ENCODE assay signal across 27 mouse cellular contexts in genomic region chr7:37681335-37681734, GRCm38 (mm10).
DNase-seq lines count a peak whose midpoint lies in the region; ATAC-seq and TF ChIP-seq lines count a peak whose summit lies in the region.
"Had no signal": no experiment of that assay in that cellular context is flagged by ENCODE, and none has a peak within 500 bp of the region (broad histone marks: within the 10 kb centered on the region; RNA-seq: fewer than 3 reads in every experiment).

No protein-coding gene starts in this region.

- no peak for TF ChIP-seq POLR2A in heart, adult 2 months (IDR thresholded peaks at IDR 0.05; ENCODE audit: insufficient read depth, low read depth, low read length)
- no peak for TF ChIP-seq POLR2A in cerebellum, adult 2 months (IDR thresholded peaks at IDR 0.05; ENCODE audit: borderline replicate concordance, insufficient read depth, low read length)

- intact Hi-C loops in heart, adult 2 months (cut with DNase I), result no loop called here
- intact Hi-C loops in heart, postnatal 14 days (cut with DNase I), result no loop called here
- intact Hi-C loops in heart, postnatal 10 days (cut with DNase I), result no loop called here

- no peaks in the 10 kb centered on the region for H3K79me2 ChIP-seq in heart, adult 2 months (replicated peaks; ENCODE audit: control insufficient read depth, insufficient read depth, low read length)

- no peaks in the 10 kb centered on the region for H3K4me1 ChIP-seq in heart, adult 2 months (ENCODE audit: control insufficient read depth, insufficient read depth, low read length)
- H3K4me1 ChIP-seq in heart, embryonic 11.5 days (ENCODE audit: control insufficient read depth, insufficient read depth, low read length), result no peaks in the 10 kb centered on the region
- H3K4me1 ChIP-seq in heart, embryonic 13.5 days, result peaks cover 8% of the 10 kb centered on the region
- peaks cover 16% of the 10 kb centered on the region for H3K4me1 ChIP-seq in cerebellum, adult 2 months (ENCODE audit: control insufficient read depth, insufficient read depth, low read length)
- H3K4me1 ChIP-seq: embryonic facial prominence, embryonic 13.5 days; forebrain, embryonic 15.5 days had no signal

- peak in 1 of 2 experiments; percentile 40 for DNase-seq in heart, adult 2 months
- no peak for DNase-seq in heart, postnatal 14 days
- peak; percentile 23 to 64 for DNase-seq in heart, postnatal 10 days
- no peak for DNase-seq in cerebellum, adult 2 months
- DNase-seq: adrenal gland, adult 2 months; adrenal gland, postnatal 14 days; cerebellum, adult 11 months; cerebellum, adult 8-10 months; cerebellum, postnatal 10 days; cerebellum, postnatal 36 days; embryo, embryonic 11 days; gastrocnemius, postnatal 25 days; kidney, adult 18-20 months; kidney, adult 9 months had no signal

- no peak for TF ChIP-seq CTCF in heart, adult 2 months (IDR thresholded peaks at IDR 0.05)
- no peak for TF ChIP-seq CTCF in cerebellum, adult 2 months (IDR thresholded peaks at IDR 0.05; ENCODE audit: borderline replicate concordance, insufficient read depth, low read depth, low read length)

- no peaks in the 10 kb centered on the region for H3K36me3 ChIP-seq in heart, adult 2 months (ENCODE audit: control insufficient read depth, insufficient read depth, low read length)
- no peaks in the 10 kb centered on the region for H3K36me3 ChIP-seq in heart, embryonic 11.5 days (ENCODE audit: control insufficient read depth, insufficient read depth, low read length)
- H3K36me3 ChIP-seq in heart, embryonic 13.5 days, result no peaks in the 10 kb centered on the region
- H3K36me3 ChIP-seq: embryonic facial prominence, embryonic 10.5 days; embryonic facial prominence, embryonic 13.5 days; forebrain, embryonic 15.5 days; heart, embryonic 15.5 days had no signal

- WGBS in heart, adult 2 months, result 55% methylated on average over 3 of the region's 3 CpGs
- 59% methylated on average over 3 of the region's 3 CpGs for WGBS in heart, embryonic 11.5 days (ENCODE audit: insufficient replicate concordance)
- 53% methylated on average over 3 of the region's 3 CpGs for WGBS in heart, embryonic 13.5 days
- WGBS in cerebellum, adult 2 months, result 35% methylated on average over 3 of the region's 3 CpGs

- H3K9me3 ChIP-seq in heart, embryonic 11.5 days (replicated peaks; ENCODE audit: control insufficient read depth, low read length), result no peaks in the 10 kb centered on the region
- no peaks in the 10 kb centered on the region for H3K9me3 ChIP-seq in heart, embryonic 13.5 days
- H3K9me3 ChIP-seq: embryonic facial prominence, embryonic 10.5 days; embryonic facial prominence, embryonic 13.5 days; forebrain, embryonic 12.5 days; forebrain, embryonic 15.5 days; heart, embryonic 15.5 days had no signal

- H3K4me3 ChIP-seq in heart, adult 2 months, result no peak overlapping the region
- no peak overlapping the region for H3K4me3 ChIP-seq in heart, embryonic 11.5 days (ENCODE audit: low read depth, low read length)
- H3K4me3 ChIP-seq in heart, embryonic 13.5 days, result no peak overlapping the region
- H3K4me3 ChIP-seq in cerebellum, adult 2 months (replicated peaks; ENCODE audit: insufficient read depth, low read depth, low read length), result no peak overlapping the region
- H3K4me3 ChIP-seq: embryonic facial prominence, embryonic 10.5 days; embryonic facial prominence, embryonic 13.5 days; erythroblast, embryonic 14.5 days; forebrain, embryonic 12.5 days; forebrain, embryonic 15.5 days; heart, embryonic 15.5 days had no signal

- TF ChIP-seq EP300 in heart, adult 2 months (IDR thresholded peaks at IDR 0.05; ENCODE audit: insufficient read depth, low read depth, low read length), result no peak

- peak overlapping the region; percentile 34 for H3K27ac ChIP-seq in heart, adult 2 months
- no peak overlapping the region for H3K27ac ChIP-seq in heart, embryonic 11.5 days (ENCODE audit: low read depth, low read length)
- peak overlapping the region; percentile 15; the same call in 1 of the 2 replicates for H3K27ac ChIP-seq in heart, embryonic 13.5 days (replicated peaks)
- H3K27ac ChIP-seq in cerebellum, adult 2 months (ENCODE audit: insufficient read depth, low read length), result no peak overlapping the region
- H3K27ac ChIP-seq: embryonic facial prominence, embryonic 10.5 days; embryonic facial prominence, embryonic 13.5 days; forebrain, embryonic 12.5 days; forebrain, embryonic 15.5 days; heart, embryonic 15.5 days; hindbrain, embryonic 14.5 days; hindbrain, postnatal 0 days had no signal

- no peak overlapping the region for H3K4me2 ChIP-seq in heart, embryonic 11.5 days
- H3K4me2 ChIP-seq in heart, embryonic 13.5 days, result no peak overlapping the region
- H3K4me2 ChIP-seq: embryonic facial prominence, embryonic 13.5 days; forebrain, embryonic 12.5 days; forebrain, embryonic 15.5 days; heart, embryonic 15.5 days; hindbrain, embryonic 14.5 days had no signal

- no peaks in the 10 kb centered on the region for H3K27me3 ChIP-seq in heart, adult 2 months (ENCODE audit: control insufficient read depth, insufficient read depth, low read length)
- no peaks in the 10 kb centered on the region for H3K27me3 ChIP-seq in heart, embryonic 11.5 days (ENCODE audit: control insufficient read depth, insufficient read depth, low read length)
- H3K27me3 ChIP-seq in heart, embryonic 13.5 days (replicated peaks), result no peaks in the 10 kb centered on the region
- no peaks in the 10 kb centered on the region for H3K27me3 ChIP-seq in cerebellum, adult 2 months (ENCODE audit: control insufficient read depth, insufficient read depth, low read length)
- H3K27me3 ChIP-seq: embryonic facial prominence, embryonic 13.5 days; forebrain, embryonic 12.5 days; forebrain, embryonic 15.5 days; heart, embryonic 15.5 days had no signal

- no peak for ATAC-seq in heart, embryonic 11.5 days (replicated peaks; ENCODE audit: insufficient number of reproducible peaks, low FRiP score, low TSS enrichment)
- no peak for ATAC-seq in heart, embryonic 13.5 days (ENCODE audit: extremely low read depth, insufficient number of reproducible peaks, low FRiP score, low TSS enrichment)
- ATAC-seq: CD4-positive, CD25-positive, alpha-beta regulatory T cell, adult 4 months; forebrain, embryonic 15.5 days; hindbrain, postnatal 0 days; inflammation-experienced regulatory T-cells, adult 6 months; intestine, embryonic 16.5 days had no signal

- H3K9ac ChIP-seq in heart, adult 2 months (ENCODE audit: low read depth, low read length), result no peak overlapping the region
- H3K9ac ChIP-seq in heart, embryonic 11.5 days (ENCODE audit: low read depth, low read length), result no peak overlapping the region
- H3K9ac ChIP-seq in heart, embryonic 13.5 days, result no peak overlapping the region
- H3K9ac ChIP-seq: embryonic facial prominence, embryonic 13.5 days; forebrain, embryonic 12.5 days; forebrain, embryonic 15.5 days; heart, embryonic 15.5 days; hindbrain, embryonic 14.5 days had no signal

Comparison
In these comparisons a context has a peak if more than half of its experiments do, and no peak if none do; other contexts are left out.
1. DNase-seq: peak in heart, postnatal 10 days (2 of 2); none in heart, postnatal 14 days (0 of 2) and cerebellum, adult 2 months (0 of 2).
2. H3K27ac ChIP-seq: peak in heart, adult 2 months (single experiment) and heart, embryonic 13.5 days (single experiment); none in heart, embryonic 11.5 days (single experiment) and cerebellum, adult 2 months (single experiment).